Mouse (Mus musculus): ENCODE results near the gene Atp9a.

Atp9a gene

GRCm38 (mm10) chr2:168601491-168602386, 140.5 kb downstream of the Atp9a start, which contains the start of gene Nfatc2:
Gene Nfatc2 (minus strand): TSS chr2:168601657.
- DNase-seq (ENCODE audit: low read depth, low spot score), result peak; percentile 77

GRCm38 (mm10) chr2:168600750-168601490, 141.3 kb downstream of the Atp9a start:
- DNase-seq (ENCODE audit: low read depth, low spot score), result peak; percentile 55

GRCm38 (mm10) chr2:168595693-168596092, 146.5 kb downstream of the Atp9a start:
- DNase-seq (ENCODE audit: low read depth, low spot score), result no peak

- no peak for DNase-seq (ENCODE audit: low read depth, low spot score)
Measured at GRCm38 (mm10) chr2:168593676-168594075, 148.5 kb downstream of the Atp9a start.

GRCm38 (mm10) chr2:168593004-168593403, 149.2 kb downstream of the Atp9a start:
- DNase-seq (ENCODE audit: low read depth, low spot score), result no peak

- DNase-seq (ENCODE audit: low read depth, low spot score), result no peak
Measured at GRCm38 (mm10) chr2:168591076-168591475, 151.1 kb downstream of the Atp9a start.

- DNase-seq (ENCODE audit: low read depth, low spot score), result no peak
Measured at GRCm38 (mm10) chr2:168590556-168590955, 151.7 kb downstream of the Atp9a start.

- peak; percentile 84 for DNase-seq (ENCODE audit: low read depth, low spot score)
Measured at GRCm38 (mm10) chr2:168590168-168590551, 152.0 kb downstream of the Atp9a start.

GRCm38 (mm10) chr2:168589368-168590167, 152.6 kb downstream of the Atp9a start:
- peak; percentile 27 for DNase-seq (ENCODE audit: low read depth, low spot score)

- no peak for DNase-seq (ENCODE audit: low read depth, low spot score)
Measured at GRCm38 (mm10) chr2:168588591-168589367, 153.4 kb downstream of the Atp9a start.

- DNase-seq (ENCODE audit: low read depth, low spot score), result no peak
Measured at GRCm38 (mm10) chr2:168587159-168587558, 155.1 kb downstream of the Atp9a start.

- DNase-seq (ENCODE audit: low read depth, low spot score), result no peak
Measured at GRCm38 (mm10) chr2:168586512-168586911, 155.7 kb downstream of the Atp9a start.

GRCm38 (mm10) chr2:168584857-168585256, 157.4 kb downstream of the Atp9a start:
- DNase-seq (ENCODE audit: low read depth, low spot score), result no peak

Data from ZHBTc4 (cell line).